Mouse (Mus musculus): ENCODE results near the gene Tbx2.

DNA sequence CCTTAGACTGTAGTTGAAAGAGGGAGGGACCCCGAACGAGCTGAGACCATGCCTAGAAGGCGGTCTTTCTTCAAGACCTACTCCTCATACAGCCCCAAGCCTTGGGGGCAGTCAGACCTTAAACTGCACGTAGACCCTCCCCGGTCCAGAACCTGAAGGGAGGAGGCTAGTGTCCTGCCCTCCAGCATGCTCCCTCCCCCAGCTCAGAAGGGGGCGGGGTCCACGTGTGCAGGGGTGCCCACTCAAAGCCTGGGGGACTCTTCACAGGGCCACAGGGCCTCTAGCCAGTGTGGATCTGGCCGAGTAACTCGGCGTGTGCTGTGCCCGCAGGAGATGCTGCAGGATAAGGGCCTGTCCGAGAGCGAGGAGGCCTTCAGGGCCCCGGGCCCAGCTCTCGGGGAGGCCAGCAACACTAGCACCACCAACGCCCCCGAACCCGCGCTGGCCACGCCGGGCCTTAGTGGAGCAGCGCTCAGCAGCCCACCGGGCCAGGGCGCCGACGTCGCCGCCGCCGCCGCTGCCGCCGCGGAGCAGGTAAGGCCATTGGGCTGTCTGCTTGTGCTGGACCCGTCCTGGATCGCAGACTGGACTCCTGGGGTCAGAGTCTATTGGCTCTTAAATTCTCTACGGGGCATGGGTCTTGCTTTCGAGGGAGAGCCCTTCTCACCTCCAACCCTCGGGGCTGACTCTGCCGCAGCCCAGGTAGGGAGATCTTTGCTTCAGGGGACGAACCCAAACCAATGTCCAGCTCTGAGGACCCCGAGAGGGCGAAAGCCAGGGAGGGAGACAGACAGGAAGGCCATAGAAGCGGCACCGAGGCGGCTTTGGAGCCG lies 57.6 kb downstream of the Tbx2 start:
- TF ChIP-seq CTCF (IDR thresholded peaks at IDR 0.05; ENCODE audit: low read depth) (no peak), EP300 (optimal IDR thresholded peaks at IDR 0.05) (no peak)
